Mouse (Mus musculus): ENCODE results near the gene Arhgap27.

DNA sequence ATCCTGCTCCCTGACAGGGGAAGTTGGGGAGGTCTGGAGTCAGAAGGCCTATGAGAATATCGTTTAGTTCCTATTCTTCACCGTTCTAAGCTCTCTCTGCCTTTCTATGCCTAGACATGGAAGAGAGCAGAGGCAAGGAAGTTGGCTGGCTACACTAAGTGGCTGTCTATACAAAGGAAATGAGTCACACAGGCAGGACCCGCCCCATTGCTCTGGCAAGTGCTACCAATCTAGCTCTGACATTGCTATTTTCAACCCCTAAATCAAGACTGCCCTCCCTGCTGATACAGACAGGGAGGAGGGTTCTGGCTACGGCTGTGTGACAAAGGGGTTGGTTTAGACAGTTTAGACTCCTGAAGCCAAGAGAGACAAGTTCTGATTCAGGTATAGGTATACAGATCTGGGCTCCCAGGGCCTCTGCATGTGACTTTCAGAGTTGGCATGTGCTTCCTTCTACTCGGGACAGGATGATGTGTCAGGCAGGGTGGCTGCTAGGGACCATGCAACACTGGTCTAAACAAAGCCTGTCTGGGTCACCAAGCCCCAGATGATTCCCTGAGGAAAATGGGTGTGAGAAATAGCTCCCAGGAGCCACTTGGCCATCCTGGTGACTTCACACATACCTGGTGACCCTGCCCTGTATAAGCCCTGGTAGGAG lies 18.6 kb upstream of the Arhgap27 start:
- TF ChIP-seq GATA1 (IDR thresholded peaks at IDR 0.05; ENCODE audit: low read length) (no peak), TAL1 (IDR thresholded peaks at IDR 0.05; ENCODE audit: low read length) (no peak)

Measured in erythroblast, embryonic 14.5 days (primary cell).